Mouse (Mus musculus) limb, embryonic 14.5 days (tissue): ENCODE measurements at regions not wholly inside any gene's neighbourhood (a gene's known extent, or its start where the extent isn't known, plus 50 kb on each side); places are given as distances from the start of the nearest gene placed in this dataset.

ENCODE experiments used
- ATAC-seq: fragments of 200-750 bp; cut with Nextera tagmentation; 2 replicates; pipeline ENCODE4 v1.8.0; 2017; ENCODE audit warnings: low read depth, moderate number of reproducible peaks, moderate TSS enrichment; ENCODE audit not compliant: low FRiP score
- DNase-seq: peaks from one replicate; pipeline ENCODE4 v3.0.0-alpha.2; 2015; ENCODE audit warnings: low spot score
- H3K27ac ChIP-seq: fragments of 300-500 bp; sonication (generic); replicated peaks from 2 replicates; pipeline ENCODE4 v1.5.1; 2014; ENCODE audit warnings: low read depth, mild to moderate bottlenecking, low read length, moderate library complexity, mixed read lengths
- H3K27me3 ChIP-seq: fragments of 300-500 bp; sonication (generic); 2 replicates; pipeline ENCODE4 v1.6.1; 2014; ENCODE audit warnings: low read length, mixed read lengths; ENCODE audit not compliant: control insufficient read depth, insufficient read depth
- H3K36me3 ChIP-seq: fragments of 300-500 bp; sonication (generic); 2 replicates; pipeline ENCODE4 v1.6.1; 2014; ENCODE audit warnings: mild to moderate bottlenecking, low read length, moderate library complexity, mixed read lengths; ENCODE audit not compliant: control insufficient read depth, insufficient read depth
- H3K4me1 ChIP-seq: fragments of 300-500 bp; sonication (generic); 2 replicates; pipeline ENCODE4 v1.6.1; 2014; ENCODE audit warnings: antibody characterized with exemption, low read length, mixed read lengths; ENCODE audit not compliant: control insufficient read depth, insufficient read depth
- H3K4me2 ChIP-seq: fragments of 300-500 bp; sonication (generic); replicated peaks from 2 replicates; pipeline ENCODE4 v1.6.1; 2014; ENCODE audit warnings: low read depth, mild to moderate bottlenecking, low read length, moderate library complexity; ENCODE audit not compliant: severe bottlenecking
- H3K4me3 ChIP-seq: fragments of 300-500 bp; sonication (generic); replicated peaks from 2 replicates; pipeline ENCODE4 v1.5.1; 2014; ENCODE audit warnings: low read length
- H3K9ac ChIP-seq: fragments of 300-500 bp; sonication (generic); 2 replicates; pipeline ENCODE4 v1.6.1; 2014; ENCODE audit warnings: mild to moderate bottlenecking, low read depth, low read length, moderate library complexity; ENCODE audit not compliant: severe bottlenecking
- H3K9me3 ChIP-seq: fragments of 300-500 bp; sonication (generic); 2 replicates; pipeline ENCODE4 v1.6.1; 2016; ENCODE audit warnings: low read length; ENCODE audit not compliant: control insufficient read depth
- POLR2A ChIP-seq: fragments of 200-500 bp; IDR thresholded peaks from 2 replicates; pipeline ENCODE4 v1.8.0; 2012; ENCODE audit warnings: inconsistent platforms, mild to moderate bottlenecking, moderate library complexity, borderline replicate concordance; ENCODE audit not compliant: insufficient read depth, insufficient read length; ENCODE audit errors: extremely low read depth
- WGBS: fragments of 180-500 bp; shearing (Covaris S2); extraction: QIAGEN DNeasy Blood & Tissue Kit; methylation state at CpG from one replicate; pipeline ENCODE4 v1.1.7; 2014; 5-methylcytosine and 5-hydroxymethylcytosine counted together

DNA sequence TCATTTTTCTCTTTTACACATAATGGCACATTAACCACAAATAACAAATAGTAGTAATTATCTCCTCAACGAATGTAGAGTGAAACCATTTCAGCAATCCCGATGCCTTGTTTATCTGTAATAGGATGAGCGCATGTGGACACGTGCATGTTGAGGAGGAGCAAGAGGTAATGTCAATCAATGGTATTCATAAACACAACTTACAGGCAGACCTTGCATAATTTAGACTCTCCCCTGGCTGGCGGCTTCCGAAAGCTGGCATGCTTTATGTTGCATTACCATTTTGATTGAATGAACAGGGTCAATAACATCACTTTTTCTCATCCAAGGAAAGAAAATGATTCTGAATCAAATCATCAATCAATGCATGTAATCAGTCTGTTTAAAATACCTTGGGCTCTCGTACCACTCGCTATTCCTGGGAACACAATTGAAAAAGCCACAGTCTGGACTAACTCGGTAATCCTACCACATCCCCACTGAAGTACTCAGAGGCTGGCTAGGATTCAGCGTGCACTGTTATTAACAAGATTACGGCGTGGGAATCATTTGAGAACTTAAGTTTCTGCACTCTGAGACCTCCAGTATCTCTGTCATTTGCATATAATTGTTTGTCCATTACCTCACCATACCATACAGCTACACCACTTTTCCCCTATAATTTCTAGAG, 464.7 kb upstream of the Apob start:
- Histone ChIP-seq H3K4me3 (no peak overlapping the region), H3K27ac (no peak overlapping the region), H3K36me3 (no peaks in the 10 kb centered on the region), H3K4me1 (no peaks in the 10 kb centered on the region), H3K9ac (no peak overlapping the region), H3K4me2 (no peak overlapping the region), H3K9me3 (no peaks in the 10 kb centered on the region), H3K27me3 (no peaks in the 10 kb centered on the region)
- DNase-seq (no peak), ATAC-seq (no peak)
- WGBS = 89% methylated on average over 12 of the region's 12 CpGs
- TF ChIP-seq POLR2A = no peak

DNA sequence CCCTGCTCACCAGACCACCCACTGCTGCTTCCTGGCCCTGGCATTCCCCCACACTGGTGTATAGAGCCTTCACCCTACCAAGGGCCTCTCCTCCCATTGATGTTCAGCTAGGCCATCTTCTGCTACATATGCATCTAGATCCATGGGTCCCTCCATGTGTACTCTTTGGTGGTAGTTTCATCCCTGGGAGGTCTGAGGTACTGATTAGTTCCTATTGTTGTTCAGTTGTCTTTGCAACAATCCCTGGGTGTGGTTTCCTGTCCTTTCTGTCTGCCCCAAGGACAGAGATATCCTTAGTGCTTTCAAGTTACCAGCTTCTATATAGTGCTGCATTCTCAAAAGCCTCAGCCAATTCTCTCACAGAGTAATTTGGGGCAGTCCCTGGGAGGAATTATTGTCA, 440.1 kb upstream of the Apob start:
- no peak for TF ChIP-seq POLR2A
- no peak for DNase-seq
- no peak overlapping the region for H3K4me2 ChIP-seq

DNA sequence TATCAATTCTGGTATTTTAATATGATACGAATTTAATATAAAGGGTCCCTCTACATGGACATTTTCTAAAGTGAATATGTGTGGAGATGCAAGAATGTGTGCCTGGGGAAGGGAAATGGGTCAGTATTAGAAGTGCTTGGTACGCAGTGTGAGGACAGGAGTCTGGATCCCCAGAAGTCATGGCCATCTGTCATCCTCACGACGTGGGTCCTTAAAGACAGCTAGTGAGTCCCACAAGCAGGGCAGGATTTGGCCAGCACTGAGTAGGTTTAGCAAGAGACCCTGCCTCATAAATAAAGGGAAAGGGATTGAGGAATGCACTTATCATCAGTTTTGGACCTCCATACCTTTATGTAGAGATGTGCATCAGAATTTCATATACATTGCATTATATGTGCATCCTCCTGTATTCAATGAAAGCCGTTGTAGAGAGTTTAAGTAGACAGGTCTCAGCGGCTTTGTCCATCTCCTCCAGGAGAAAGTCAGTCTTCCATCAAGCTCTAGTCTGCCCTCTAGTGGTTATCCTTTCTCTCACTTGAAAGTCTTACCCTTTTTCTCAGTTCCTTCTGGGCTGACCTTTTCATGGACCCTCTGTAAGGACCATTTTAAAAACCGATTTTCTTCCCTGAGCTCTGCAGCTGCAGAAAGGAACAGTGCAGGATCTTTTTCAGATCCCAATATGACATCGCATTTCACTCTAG, 434.0 kb upstream of the Apob start:
- H3K9me3 ChIP-seq = no peaks in the 10 kb centered on the region
- no peak overlapping the region for H3K27ac ChIP-seq
- H3K4me1 ChIP-seq = no peaks in the 10 kb centered on the region
- no peak overlapping the region for H3K9ac ChIP-seq
- WGBS = 52% methylated on average over 8 of the region's 8 CpGs
- H3K27me3 ChIP-seq = no peaks in the 10 kb centered on the region
- no peak for TF ChIP-seq POLR2A
- peak; percentile 87 for DNase-seq
- H3K4me2 ChIP-seq = no peak overlapping the region
- H3K4me3 ChIP-seq = no peak overlapping the region
- no peak for ATAC-seq
- no peaks in the 10 kb centered on the region for H3K36me3 ChIP-seq

More for the DNA sequence above, 440.1 kb upstream of the Apob start:
- H3K9ac ChIP-seq = no peak overlapping the region
- no peak overlapping the region for H3K27ac ChIP-seq
- no peaks in the 10 kb centered on the region for H3K27me3 ChIP-seq
- no peak overlapping the region for H3K4me3 ChIP-seq
- no peaks in the 10 kb centered on the region for H3K4me1 ChIP-seq
- ATAC-seq = no peak
- H3K36me3 ChIP-seq = no peaks in the 10 kb centered on the region
- no peaks in the 10 kb centered on the region for H3K9me3 ChIP-seq

DNA sequence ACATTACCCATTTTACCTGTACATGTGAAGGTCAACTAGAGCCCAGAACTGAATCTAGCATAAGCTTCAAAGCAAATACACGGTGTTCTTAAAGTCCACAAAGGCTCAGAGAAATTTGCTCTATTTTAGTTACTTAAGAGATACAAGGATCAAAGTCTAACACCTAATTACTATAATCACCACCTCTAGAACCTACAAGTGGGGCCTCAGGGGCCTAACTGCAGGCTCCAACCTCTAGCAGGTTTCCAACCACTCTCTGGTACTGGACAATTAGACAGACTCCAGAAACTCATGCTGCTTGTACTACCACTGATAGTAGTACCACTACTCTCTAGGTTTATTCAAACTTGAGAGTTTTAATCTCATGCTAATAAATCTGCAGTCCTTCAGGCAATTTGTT, 428.7 kb upstream of the Apob start:
- H3K9ac ChIP-seq = no peak overlapping the region
- no peaks in the 10 kb centered on the region for H3K27me3 ChIP-seq
- no peak overlapping the region for H3K27ac ChIP-seq
- WGBS = 77% methylated on average over 1 of the region's 1 CpGs
- DNase-seq = no peak
- no peaks in the 10 kb centered on the region for H3K36me3 ChIP-seq
- no peak overlapping the region for H3K4me3 ChIP-seq
- no peak for TF ChIP-seq POLR2A
- H3K9me3 ChIP-seq = no peaks in the 10 kb centered on the region
- H3K4me2 ChIP-seq = no peak overlapping the region
- no peaks in the 10 kb centered on the region for H3K4me1 ChIP-seq
- no peak for ATAC-seq

DNA sequence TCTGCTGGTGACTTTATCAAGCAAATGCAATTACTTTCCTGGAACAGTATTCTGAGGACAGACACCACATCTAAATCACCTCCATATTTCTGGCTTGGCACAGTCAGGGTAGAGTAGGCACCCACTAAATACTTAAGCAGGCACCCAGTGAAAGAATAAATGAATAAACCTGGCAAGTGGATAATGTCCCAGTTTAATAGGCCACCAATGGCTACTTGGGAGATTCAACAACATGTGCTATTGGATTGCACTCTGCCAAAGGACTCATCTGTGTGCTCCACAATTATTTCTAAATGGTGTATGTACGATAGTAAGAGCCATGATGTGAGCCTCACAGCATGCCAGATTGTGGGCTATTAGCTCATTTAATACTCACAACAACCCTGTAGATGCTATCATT, 417.2 kb upstream of the Apob start:
- Histone ChIP-seq H3K4me3 (no peak overlapping the region), H3K36me3 (no peaks in the 10 kb centered on the region), H3K4me1 (no peaks in the 10 kb centered on the region), H3K4me2 (no peak overlapping the region), H3K27ac (no peak overlapping the region), H3K9me3 (no peaks in the 10 kb centered on the region), H3K27me3 (no peaks in the 10 kb centered on the region), H3K9ac (no peak overlapping the region)
- 75% methylated on average over 1 of the region's 1 CpGs for WGBS
- ATAC-seq = no peak
- TF ChIP-seq POLR2A = no peak
- DNase-seq = no peak
